Mouse (Mus musculus) hindbrain, embryonic 13.5 days (tissue): ENCODE results near the gene Ccdc163. TPM values are rescaled to one million over a fixed set of nuclear protein-coding genes. Genes with fewer than 3 reads are reported as not detected.

ENCODE experiments used
- ATAC-seq: fragments of 200-750 bp; cut with Nextera tagmentation; 2 replicates; pipeline ENCODE4 v1.8.0; 2017; ENCODE audit warnings: moderate TSS enrichment; ENCODE audit not compliant: low FRiP score
- H3K27ac ChIP-seq: fragments of 300-500 bp; sonication (generic); 2 replicates; pipeline ENCODE4 v1.5.1; 2015; ENCODE audit warnings: inconsistent platforms, mild to moderate bottlenecking, moderate library complexity
- H3K27me3 ChIP-seq: fragments of 300-500 bp; sonication (generic); 2 replicates; pipeline ENCODE4 v1.6.1; 2015; ENCODE audit warnings: mild to moderate bottlenecking, inconsistent platforms
- H3K36me3 ChIP-seq: fragments of 300-500 bp; sonication (generic); 2 replicates; pipeline ENCODE4 v1.6.1; 2015; ENCODE audit warnings: mild to moderate bottlenecking, inconsistent platforms
- H3K4me1 ChIP-seq: fragments of 300-500 bp; sonication (generic); replicated peaks from 2 replicates; pipeline ENCODE4 v1.6.1; 2015; ENCODE audit warnings: inconsistent platforms
- H3K4me2 ChIP-seq: fragments of 300-500 bp; sonication (generic); 2 replicates; pipeline ENCODE4 v1.6.1; 2015; ENCODE audit warnings: inconsistent platforms, mild to moderate bottlenecking, moderate library complexity
- H3K4me3 ChIP-seq: fragments of 300-500 bp; sonication (generic); 2 replicates; pipeline ENCODE4 v1.5.1; 2015; ENCODE audit warnings: mild to moderate bottlenecking, inconsistent platforms
- H3K9ac ChIP-seq: fragments of 300-500 bp; sonication (generic); 2 replicates; pipeline ENCODE4 v1.6.1; 2015; ENCODE audit warnings: mild to moderate bottlenecking, inconsistent platforms
- H3K9me3 ChIP-seq: fragments of 300-500 bp; sonication (generic); 2 replicates; pipeline ENCODE4 v1.6.1; 2016; ENCODE audit warnings: inconsistent platforms
- WGBS: fragments of 180-500 bp; shearing (Covaris S2); methylation state at CpG from one replicate; pipeline ENCODE4 v1.1.7; 2015; 5-methylcytosine and 5-hydroxymethylcytosine counted together
- polyA plus RNA-seq: library from polyadenylated mRNA; unstranded; fragments of >200 nt; fragmentation: Nextera tagmentation; extraction: Ambion mirVana; gene quantifications from 2 replicates; pipeline ENCODE4 v1.2.1, GENCODE M21; 2015

Ccdc163 gene
- polyA plus RNA-seq, 1 experiment from 2014 or later: 16.6 TPM

GRCm38 (mm10) chr4:116734996-116735395 lies 26.7 kb downstream of the Ccdc163 start:
- Histone ChIP-seq H3K4me2 (no peak overlapping the region), H3K9ac (no peak overlapping the region), H3K4me3 (no peak overlapping the region), H3K4me1 (no peaks in the 10 kb centered on the region), H3K27ac (no peak overlapping the region), H3K9me3 (no peaks in the 10 kb centered on the region), H3K36me3 (no peaks in the 10 kb centered on the region), H3K27me3 (no peaks in the 10 kb centered on the region)
- ATAC-seq: no peak
- 87% methylated on average over 2 of the region's 2 CpGs for WGBS

DNA sequence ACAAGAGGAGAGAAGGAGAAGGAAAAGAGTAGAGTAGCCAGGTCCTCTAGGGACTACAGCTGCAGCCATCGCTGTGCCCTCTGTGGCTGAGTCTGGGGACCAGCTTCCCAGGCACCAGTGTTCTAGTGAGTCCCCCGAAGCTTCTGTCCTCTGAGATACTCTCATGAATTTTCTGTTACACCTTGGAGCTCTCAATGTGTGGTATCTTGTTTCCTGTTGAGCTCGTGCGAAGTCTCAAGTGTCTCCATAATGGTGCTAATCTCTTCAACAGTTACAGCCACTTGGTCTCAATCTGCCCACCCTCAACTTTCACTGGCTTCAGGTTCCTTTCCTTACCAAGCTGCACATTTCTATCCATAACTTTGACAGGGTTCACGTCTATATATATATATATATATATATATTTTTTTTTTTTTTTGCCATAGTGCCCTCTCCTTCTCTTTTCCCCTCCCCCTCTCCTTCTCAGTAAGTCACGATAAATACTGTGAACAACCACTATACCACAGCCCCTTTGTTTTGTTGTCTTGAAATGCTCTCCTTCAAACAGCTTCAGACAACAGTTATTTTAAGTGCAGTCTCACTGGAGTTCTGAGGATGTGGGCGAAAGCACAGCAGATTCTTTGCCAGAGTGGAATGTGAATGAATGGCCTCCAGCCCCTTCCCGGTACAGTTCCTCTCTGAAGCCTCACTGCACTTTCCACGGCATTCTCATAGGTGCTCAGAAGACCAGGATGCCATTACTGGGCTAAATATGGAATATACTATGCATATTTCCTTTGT lies 30.9 kb downstream of the Ccdc163 start:
- Histone ChIP-seq H3K36me3 (no peaks in the 10 kb centered on the region), H3K4me1 (no peaks in the 10 kb centered on the region), H3K4me3 (no peak overlapping the region), H3K9ac (no peak overlapping the region), H3K27ac (no peak overlapping the region), H3K27me3 (no peaks in the 10 kb centered on the region), H3K4me2 (no peak overlapping the region), H3K9me3 (no peaks in the 10 kb centered on the region)
- ATAC-seq: no peak
- 86% methylated on average over 9 of the region's 9 CpGs for WGBS

DNA sequence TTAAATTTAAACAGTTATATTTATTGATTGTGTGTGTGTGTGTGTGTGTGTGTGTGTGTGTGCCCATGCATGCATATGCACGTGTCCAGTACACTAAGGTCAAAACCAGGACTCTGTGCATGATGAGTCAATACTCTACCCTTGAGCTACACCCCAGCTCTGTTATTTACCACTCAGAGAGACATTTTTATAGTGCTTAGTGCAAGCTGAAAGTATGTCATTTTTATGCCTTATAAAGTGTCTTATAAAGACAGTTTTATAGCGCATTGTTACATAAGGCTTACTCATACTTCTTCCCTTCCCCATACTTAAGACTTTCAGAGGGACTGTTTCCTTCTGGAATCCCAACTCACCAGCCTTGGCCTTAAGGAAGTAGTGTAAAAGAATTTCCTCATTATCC lies 41.4 kb downstream of the Ccdc163 start:
- Histone ChIP-seq H3K4me3 (no peak overlapping the region), H3K36me3 (no peaks in the 10 kb centered on the region), H3K9me3 (no peaks in the 10 kb centered on the region), H3K9ac (no peak overlapping the region), H3K27ac (no peak overlapping the region), H3K27me3 (no peaks in the 10 kb centered on the region), H3K4me1 (no peaks in the 10 kb centered on the region), H3K4me2 (no peak overlapping the region)
- WGBS: 90% methylated on average over 2 of the region's 2 CpGs
- ATAC-seq: no peak

GRCm38 (mm10) chr4:116761914-116762313 lies 53.6 kb downstream of the Ccdc163 start:
- 83% methylated on average over 2 of the region's 2 CpGs for WGBS
- Histone ChIP-seq H3K4me3 (no peak overlapping the region), H3K9me3 (no peaks in the 10 kb centered on the region), H3K36me3 (no peaks in the 10 kb centered on the region), H3K4me1 (no peaks in the 10 kb centered on the region), H3K27me3 (no peaks in the 10 kb centered on the region), H3K9ac (no peak overlapping the region), H3K27ac (no peak overlapping the region), H3K4me2 (no peak overlapping the region)
- no peak for ATAC-seq

GRCm38 (mm10) chr4:116764001-116764400 lies 55.7 kb downstream of the Ccdc163 start:
- 92% methylated on average over 5 of the region's 5 CpGs for WGBS
- Histone ChIP-seq H3K36me3 (no peaks in the 10 kb centered on the region), H3K9ac (no peak overlapping the region), H3K27ac (no peak overlapping the region), H3K9me3 (no peaks in the 10 kb centered on the region), H3K27me3 (no peaks in the 10 kb centered on the region), H3K4me1 (no peaks in the 10 kb centered on the region), H3K4me2 (no peak overlapping the region), H3K4me3 (no peak overlapping the region)
- ATAC-seq: no peak

GRCm38 (mm10) chr4:116768510-116768909 lies 60.2 kb downstream of the Ccdc163 start:
- Histone ChIP-seq H3K4me1 (no peaks in the 10 kb centered on the region), H3K36me3 (no peaks in the 10 kb centered on the region), H3K4me3 (no peak overlapping the region), H3K9ac (no peak overlapping the region), H3K27me3 (no peaks in the 10 kb centered on the region), H3K27ac (no peak overlapping the region), H3K4me2 (no peak overlapping the region), H3K9me3 (no peaks in the 10 kb centered on the region)
- no peak for ATAC-seq
- WGBS: 90% methylated on average over 5 of the region's 5 CpGs

GRCm38 (mm10) chr4:116769060-116769459 lies 60.8 kb downstream of the Ccdc163 start:
- H3K4me1 ChIP-seq: no peaks in the 10 kb centered on the region
- no peak for ATAC-seq
- no peak overlapping the region for H3K27ac ChIP-seq
- no peaks in the 10 kb centered on the region for H3K27me3 ChIP-seq
- no peak overlapping the region for H3K4me2 ChIP-seq
- no peak overlapping the region for H3K9ac ChIP-seq
- H3K36me3 ChIP-seq: no peaks in the 10 kb centered on the region
- H3K4me3 ChIP-seq: no peak overlapping the region
- no peaks in the 10 kb centered on the region for H3K9me3 ChIP-seq

GRCm38 (mm10) chr4:116776391-116776790 lies 68.1 kb downstream of the Ccdc163 start:
- Histone ChIP-seq H3K27me3 (peaks cover 3% of the 10 kb centered on the region; the same call in 1 of the 2 replicates), H3K4me1 (no peaks in the 10 kb centered on the region), H3K4me3 (no peak overlapping the region), H3K9ac (no peak overlapping the region), H3K27ac (no peak overlapping the region), H3K36me3 (no peaks in the 10 kb centered on the region), H3K4me2 (no peak overlapping the region), H3K9me3 (no peaks in the 10 kb centered on the region)
- WGBS: 91% methylated on average over 5 of the region's 5 CpGs
- no peak for ATAC-seq

- Histone ChIP-seq H3K27ac (no peak overlapping the region), H3K4me1 (peaks cover 3% of the 10 kb centered on the region), H3K36me3 (no peaks in the 10 kb centered on the region), H3K9me3 (no peaks in the 10 kb centered on the region), H3K27me3 (peaks cover 5% of the 10 kb centered on the region; the same call in 1 of the 2 replicates), H3K9ac (no peak overlapping the region), H3K4me2 (no peak overlapping the region), H3K4me3 (no peak overlapping the region)
- WGBS: 81% methylated on average over 3 of the region's 3 CpGs
- no peak for ATAC-seq
Measured at GRCm38 (mm10) chr4:116777079-116777478, 68.8 kb downstream of the Ccdc163 start.

- Histone ChIP-seq H3K9ac (no peak overlapping the region), H3K4me2 (no peak overlapping the region), H3K9me3 (no peaks in the 10 kb centered on the region), H3K27me3 (peaks cover 5% of the 10 kb centered on the region; the same call in 1 of the 2 replicates), H3K4me3 (no peak overlapping the region), H3K27ac (no peak overlapping the region), H3K36me3 (no peaks in the 10 kb centered on the region), H3K4me1 (peaks cover 7% of the 10 kb centered on the region)
- WGBS: 81% methylated on average over 2 of the region's 2 CpGs
- ATAC-seq: no peak
Measured at GRCm38 (mm10) chr4:116780541-116780940, 72.2 kb downstream of the Ccdc163 start.

DNA sequence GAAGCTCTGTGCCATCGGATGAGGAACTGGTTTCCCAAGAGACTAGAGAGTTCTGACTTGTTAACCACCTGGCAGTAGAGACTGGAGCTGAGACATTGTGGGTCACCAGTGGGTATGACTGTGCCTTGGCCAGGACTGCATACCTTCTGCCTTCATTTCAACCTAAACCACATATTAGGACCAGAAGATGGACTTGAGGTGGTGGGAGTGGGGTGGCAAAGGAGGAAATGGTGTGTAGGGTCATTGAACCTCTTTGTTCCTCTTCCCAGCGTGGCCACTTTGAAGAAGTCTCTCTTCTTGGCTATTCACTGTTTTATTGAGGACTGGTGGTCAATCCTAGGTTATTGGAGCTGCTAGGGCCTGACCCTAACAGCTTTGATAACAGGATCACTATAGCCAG lies 73.1 kb downstream of the Ccdc163 start:
- 31% methylated on average over 2 of the region's 2 CpGs for WGBS
- no peak for ATAC-seq

DNA sequence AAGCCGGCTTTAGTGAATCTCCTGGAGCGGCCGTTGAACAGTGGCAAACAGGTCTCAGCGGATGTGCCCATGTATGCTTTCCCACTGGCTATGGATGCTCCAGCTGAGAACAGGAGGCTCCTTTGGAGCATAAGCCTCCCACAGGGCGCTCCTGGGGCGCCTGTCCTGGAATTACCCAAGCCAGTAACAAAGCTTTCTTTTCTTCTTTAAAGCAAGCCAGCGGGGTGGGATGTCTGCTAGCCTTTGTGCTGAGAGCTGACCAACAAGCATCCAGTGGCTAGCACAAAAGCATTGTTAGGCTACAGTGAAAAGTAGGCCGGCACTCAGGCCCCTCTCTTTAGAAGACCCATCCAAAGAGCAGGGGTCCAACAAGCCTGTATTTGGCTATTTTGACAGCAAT lies 73.9 kb downstream of the Ccdc163 start:
- H3K4me2 ChIP-seq: no peak overlapping the region
- H3K4me1 ChIP-seq: peaks cover 7% of the 10 kb centered on the region
- 0 out of 2 replicates have a peak overlapping the region, but pooled peaks have one; percentile 13 for H3K9ac ChIP-seq
- WGBS: 4% methylated on average over 8 of the region's 8 CpGs
- no peak overlapping the region for H3K4me3 ChIP-seq
- H3K27me3 ChIP-seq: peaks cover 5% of the 10 kb centered on the region; the same call in 1 of the 2 replicates
- H3K27ac ChIP-seq: 0 out of 2 replicates have a peak overlapping the region, but pooled peaks have one; percentile 30
- ATAC-seq: no peak
- no peaks in the 10 kb centered on the region for H3K9me3 ChIP-seq
- no peaks in the 10 kb centered on the region for H3K36me3 ChIP-seq

More for the DNA sequence above, 73.1 kb downstream of the Ccdc163 start:
- no peak overlapping the region for H3K27ac ChIP-seq
- peaks cover 7% of the 10 kb centered on the region for H3K4me1 ChIP-seq
- no peaks in the 10 kb centered on the region for H3K36me3 ChIP-seq
- H3K9me3 ChIP-seq: no peaks in the 10 kb centered on the region
- no peak overlapping the region for H3K4me2 ChIP-seq
- no peak overlapping the region for H3K9ac ChIP-seq
- peaks cover 5% of the 10 kb centered on the region; the same call in 1 of the 2 replicates for H3K27me3 ChIP-seq
- no peak overlapping the region for H3K4me3 ChIP-seq

DNA sequence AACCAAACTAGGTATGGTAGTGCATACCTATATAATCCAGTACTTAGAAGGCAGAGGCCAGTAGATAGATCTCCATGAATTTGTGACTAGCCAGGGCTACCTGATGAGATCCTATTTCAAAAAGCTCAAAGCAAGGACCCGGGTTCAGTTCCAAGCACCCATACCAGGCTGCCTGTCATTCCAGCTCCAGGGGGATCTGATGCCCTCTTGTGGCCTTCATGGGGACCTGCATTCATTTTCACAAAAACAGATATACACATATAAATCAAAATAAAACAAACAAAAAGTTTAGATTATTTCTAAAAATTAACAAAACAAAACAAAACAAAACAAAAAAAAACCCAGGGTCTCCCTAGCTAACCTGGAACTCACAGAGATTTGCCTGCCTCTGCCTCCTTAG lies 78.3 kb downstream of the Ccdc163 start:
- Histone ChIP-seq H3K9me3 (no peaks in the 10 kb centered on the region), H3K4me1 (peaks cover 7% of the 10 kb centered on the region), H3K9ac (no peak overlapping the region), H3K4me3 (no peak overlapping the region), H3K27ac (no peak overlapping the region), H3K27me3 (no peaks in the 10 kb centered on the region; the same call in 1 of the 2 replicates), H3K36me3 (no peaks in the 10 kb centered on the region), H3K4me2 (no peak overlapping the region)
- no peak for ATAC-seq
- 92% methylated on average over 1 of the region's 1 CpGs for WGBS
